Mouse (Mus musculus) A20 (cell line): ENCODE results near the gene Ilvbl.
"Not testable (repeated sequence)": the region's sequence is repeated elsewhere in the genome, so short reads cannot be mapped to it uniquely, and the experiment has no call there.

ENCODE experiments used
- DNase-seq: peaks from one replicate; pipeline ENCODE4 v3.0.0-alpha.2; 2011; ENCODE audit warnings: low read depth, low spot score

The Ilvbl gene

DNA sequence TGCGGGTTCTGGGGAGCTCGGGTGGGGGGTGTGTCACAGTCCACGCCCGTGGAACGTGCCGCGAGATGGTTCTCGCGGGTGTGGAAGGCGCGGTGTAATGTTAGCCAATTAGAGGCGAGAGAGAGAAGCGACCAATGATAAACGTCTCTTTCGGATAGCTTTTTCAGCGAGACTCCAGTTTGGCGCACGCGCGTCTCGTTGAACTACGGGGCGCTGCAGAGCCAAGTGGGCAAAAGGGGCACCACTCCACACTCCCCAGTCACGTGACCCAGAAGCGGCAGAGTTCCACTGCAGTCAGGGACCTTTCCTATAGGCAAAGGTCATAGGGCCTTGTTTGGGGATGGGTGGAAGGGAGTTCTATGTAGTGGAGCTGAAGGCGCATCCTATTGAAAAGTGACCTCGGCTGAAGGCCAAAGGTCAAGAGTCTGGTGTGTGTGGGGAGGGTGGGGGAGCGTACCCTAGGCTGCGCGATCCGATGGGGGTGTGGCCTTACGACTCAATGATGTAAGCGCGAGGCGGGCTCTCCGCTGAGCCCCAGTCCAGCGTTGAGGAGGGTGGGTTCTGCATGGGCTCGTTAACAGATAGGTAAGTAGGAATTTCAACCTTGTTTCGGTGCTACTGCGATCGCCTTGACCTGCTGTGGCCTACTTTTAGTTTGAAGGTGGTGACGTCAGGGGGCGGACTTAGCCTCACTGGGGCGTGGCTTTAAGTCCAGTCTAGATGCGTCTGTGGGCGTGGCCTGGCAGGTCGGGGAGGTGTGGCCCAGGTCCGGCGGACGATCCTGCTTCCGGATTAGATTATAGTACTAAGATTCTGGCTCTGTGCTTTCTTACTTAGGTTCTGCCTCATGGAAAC, at the start of gene Ilvbl:
Gene Ilvbl (plus strand): TSS at position 97 of the 855 bp plus-strand sequence.
- DNase-seq = peak; percentile 97

DNA sequence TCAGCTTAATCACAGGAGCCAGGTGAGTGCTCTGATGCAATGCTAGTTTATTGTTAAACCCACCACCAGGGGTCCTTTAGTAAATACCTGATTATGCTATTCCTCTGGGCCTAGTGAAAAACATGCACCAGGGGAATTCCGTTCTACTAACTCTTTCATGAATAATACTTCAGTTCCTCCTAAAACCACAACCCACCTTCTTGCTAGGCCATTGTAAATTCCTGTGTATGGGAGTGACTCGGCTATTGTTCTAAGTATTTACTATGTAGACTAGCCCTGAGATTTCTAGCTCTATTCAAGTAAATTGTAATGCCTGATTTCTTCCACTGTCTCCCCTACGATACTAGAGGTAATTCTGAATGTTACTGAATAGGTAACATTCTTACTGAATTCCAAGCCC, 49.1 kb upstream of the Ilvbl start:
- DNase-seq = not testable (repeated sequence)

DNA sequence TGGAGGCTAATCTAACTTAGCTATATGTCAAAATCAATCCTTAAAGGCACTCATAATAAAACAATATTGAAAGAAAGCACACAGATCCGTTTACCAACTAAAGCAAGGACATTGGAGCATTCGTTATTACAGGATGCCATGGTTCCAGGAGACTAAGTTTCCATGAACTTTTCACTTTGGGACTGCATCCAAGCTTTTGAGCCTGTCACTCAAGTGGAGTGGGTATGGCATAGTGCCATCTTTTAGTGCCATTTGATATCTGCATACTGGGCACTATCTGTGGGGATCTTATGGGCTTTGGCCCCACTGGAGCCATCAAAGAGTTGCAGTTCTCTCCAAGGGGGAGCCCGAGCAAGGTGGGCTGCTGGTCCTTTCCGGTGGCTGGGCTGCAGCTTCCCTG, 48.6 kb upstream of the Ilvbl start:
- DNase-seq = no peak

DNA sequence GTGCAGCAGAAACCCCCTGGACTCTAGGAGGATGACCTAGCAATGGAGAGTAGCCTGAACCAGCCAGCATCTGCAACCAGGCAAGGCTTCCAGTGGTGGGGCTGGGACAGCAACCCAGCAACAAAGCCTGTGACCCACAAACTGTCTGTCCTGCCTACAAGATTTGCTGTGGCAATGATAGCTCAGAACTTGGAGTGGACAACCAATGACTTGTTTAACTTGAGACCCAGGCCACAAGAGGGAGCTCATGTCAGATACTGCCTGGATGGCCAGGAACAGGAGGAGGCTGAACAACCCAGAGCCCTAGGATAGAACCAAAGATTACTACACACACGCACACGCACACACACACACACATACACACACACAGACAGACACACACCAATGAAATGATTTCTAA, 33.2 kb upstream of the Ilvbl start:
- DNase-seq = peak; percentile 23

DNA sequence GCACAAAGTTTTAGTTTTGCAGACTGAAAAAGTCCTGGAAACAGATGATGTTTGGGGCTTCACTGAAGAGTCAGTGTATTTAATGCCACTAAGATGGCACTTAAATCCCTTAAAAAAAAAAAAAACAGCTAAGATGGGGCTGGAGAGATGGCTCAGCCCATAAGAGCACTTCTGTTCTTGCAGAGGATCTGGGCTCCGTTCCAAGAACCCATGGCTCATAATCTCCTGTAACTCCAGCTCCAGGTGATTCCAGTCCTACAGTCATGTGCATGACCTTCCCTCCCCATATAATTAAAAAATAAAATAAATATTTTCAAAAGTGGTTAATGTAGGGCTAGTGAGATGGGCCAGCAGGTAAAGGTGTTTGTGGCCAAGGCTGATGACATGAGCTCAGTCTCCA, 9.1 kb upstream of the Ilvbl start:
- no peak for DNase-seq

DNA sequence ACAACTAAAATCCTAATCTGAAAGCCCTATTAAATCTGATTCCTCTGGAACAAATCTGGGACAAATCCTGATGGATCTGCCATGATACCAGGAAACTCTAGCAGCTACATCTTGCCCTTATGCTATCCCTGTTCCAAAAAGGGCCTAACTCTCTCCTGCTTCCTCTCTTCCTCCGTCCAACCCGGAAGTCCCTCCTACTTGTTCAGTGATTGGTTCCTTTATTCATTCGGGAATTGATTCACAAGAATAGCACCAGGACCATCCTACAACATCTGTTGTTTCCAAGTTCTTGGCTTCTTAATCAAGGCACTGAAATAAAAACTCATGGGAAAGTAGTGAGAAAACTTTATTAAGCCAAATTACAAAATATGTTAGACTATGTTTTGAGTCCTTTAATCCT, 5.0 kb upstream of the Ilvbl start:
- DNase-seq = no peak

DNA sequence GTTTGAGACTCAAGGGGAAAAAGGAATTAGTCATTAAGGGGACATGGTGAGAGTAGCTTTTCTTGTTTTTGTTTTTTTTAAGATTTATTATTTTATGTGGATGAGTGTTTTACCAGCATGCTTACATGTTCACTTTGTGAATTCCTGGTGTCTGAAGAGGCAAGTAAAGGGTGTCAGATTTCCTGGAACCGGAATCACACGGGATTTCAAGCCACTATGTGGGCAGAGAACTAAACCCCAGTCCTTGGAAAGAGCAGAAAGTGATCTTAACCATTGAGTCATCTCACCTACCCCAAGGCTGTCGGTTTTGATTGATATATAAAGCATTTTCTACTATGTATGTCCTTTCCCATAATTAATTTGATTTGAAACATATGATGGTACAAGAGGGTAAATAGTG, 4.5 kb upstream of the Ilvbl start:
- DNase-seq = no peak

DNA sequence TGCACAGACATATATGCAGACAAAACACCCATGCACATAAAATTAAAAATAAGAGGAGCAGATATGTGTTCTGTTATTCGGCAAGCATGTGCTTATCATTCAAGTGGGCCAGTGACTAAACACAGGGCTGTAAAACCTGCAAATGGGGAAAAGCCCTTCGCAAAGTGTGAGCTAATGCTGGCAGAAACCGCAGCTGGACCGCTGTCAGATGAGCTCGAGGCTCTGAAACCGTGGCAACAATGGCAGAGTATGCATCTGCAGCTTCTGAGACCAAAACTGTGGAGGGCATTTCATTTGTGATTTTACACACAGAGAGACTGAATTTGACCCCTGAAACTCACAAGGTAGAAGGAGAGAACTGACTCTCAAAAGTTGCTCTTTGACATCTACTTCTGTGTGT, 3.7 kb upstream of the Ilvbl start:
- peak; percentile 11 for DNase-seq

DNA sequence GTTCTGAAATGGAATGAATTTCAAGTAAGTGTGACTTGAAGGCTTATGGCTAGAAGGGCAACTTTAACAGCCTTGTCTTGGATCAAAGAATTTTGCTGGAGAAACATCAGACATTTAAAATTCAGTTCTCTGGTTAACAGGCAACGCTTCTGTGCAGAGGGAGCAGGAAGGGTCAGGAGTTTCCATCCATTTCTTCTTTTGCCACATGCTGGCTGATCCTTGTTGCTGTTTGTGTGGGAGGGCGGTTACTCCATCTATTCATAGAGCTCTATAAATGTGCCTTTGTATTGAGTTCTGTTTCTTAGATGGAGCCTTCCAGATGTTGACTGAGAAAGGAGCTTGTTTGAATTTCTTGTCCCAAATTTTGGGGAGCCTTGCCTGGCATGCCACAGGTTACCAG, 3.2 kb upstream of the Ilvbl start:
- no peak for DNase-seq

DNA sequence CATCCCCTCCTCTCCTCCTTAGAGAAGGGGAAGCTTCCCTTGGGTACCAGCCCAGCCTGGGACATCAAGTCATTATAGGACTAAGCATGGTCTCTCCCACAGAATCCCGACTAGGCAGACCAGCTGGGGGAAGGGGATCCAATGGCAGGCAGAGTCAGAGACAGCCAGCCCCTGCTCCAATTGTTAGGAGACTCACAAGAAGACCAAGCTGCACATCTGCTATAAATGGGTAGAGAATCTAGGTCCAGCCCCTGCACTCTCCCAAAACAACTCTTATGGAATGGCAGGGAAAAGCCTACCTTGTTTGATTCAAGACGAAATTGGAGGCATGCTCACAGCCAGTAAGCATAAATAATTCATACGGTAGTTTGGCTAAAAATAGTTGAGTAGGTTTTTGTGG, 920 bp upstream of the Ilvbl start:
- DNase-seq = no peak

DNA sequence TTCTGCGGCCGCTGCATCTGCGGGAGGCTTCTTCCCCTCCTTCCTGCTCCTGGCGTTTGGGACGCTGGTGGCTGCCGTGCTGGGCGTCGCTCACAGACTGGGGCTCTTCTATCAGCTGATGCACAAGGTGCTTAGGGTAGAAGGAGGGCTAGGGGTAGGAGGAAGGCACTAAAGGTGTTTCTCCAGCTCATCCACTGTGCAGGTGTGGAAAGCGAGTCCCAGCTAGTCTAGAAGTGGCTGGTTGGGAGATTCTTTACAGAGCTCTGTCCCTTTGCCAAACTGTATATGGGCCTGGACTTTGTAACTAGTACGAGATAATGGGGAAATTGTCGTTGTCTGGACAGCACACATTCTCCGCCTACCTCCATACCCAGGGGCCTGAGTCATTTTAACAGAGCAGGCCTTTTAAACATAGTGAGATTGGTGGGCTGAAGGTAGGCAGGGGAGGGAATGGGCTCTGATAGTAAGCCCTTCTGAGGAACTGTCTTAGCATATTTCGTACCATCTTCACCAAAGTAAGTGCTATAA, 1.0 kb downstream of the Ilvbl start:
- no peak for DNase-seq

DNA sequence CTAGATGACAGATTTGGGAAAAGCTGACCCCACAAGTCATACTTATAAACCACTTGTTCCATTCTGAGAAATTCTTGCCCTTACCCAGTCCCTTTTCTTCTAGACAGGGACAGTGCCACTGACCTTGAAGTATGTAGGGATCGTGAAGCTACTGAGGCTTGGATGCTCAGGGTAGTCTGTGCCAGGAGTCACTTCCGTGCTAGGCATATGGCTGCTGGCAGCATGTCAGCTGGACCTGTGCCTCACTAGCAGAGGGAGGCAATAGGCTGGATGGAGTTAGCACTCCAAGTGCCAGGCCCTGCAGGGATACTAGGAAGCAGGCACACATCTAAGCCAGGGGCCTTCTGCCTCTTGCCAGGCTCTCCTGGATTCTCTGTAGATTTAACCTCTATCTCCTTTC, 1.5 kb downstream of the Ilvbl start:
- no peak for DNase-seq

DNA sequence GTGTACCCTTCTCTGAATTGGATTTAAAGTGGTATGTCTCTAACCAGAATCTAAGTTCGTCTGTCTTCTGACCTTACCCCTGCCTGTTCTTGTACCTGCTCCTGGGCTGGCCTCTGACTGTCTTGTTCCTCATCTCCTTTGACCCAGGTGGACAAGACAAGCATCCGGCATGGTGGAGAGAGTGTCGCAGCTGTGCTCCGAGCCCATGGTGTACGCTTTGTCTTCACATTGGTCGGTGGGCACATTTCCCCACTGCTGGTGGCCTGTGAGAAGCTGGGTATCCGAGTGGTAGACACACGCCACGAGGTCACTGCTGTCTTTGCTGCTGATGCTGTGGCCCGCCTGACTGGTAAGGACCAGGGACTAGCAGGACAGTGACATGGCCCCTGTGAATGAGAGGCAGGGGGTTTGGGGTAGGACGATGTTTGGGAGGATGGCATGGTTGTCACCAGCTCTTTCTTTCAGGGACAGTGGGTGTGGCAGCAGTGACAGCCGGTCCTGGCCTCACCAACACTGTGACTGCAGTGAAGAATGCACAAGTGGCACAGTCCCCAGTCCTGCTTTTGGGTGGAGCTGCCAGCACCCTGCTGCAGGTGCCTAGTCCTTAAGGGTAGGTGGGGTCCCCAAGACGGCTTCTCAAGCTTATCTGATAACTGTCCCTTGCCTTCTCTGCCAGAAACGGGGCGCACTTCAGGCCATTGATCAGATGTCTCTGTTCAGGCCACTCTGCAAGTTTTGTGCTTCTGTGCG, 2.5 kb downstream of the Ilvbl start:
- DNase-seq = no peak

DNA sequence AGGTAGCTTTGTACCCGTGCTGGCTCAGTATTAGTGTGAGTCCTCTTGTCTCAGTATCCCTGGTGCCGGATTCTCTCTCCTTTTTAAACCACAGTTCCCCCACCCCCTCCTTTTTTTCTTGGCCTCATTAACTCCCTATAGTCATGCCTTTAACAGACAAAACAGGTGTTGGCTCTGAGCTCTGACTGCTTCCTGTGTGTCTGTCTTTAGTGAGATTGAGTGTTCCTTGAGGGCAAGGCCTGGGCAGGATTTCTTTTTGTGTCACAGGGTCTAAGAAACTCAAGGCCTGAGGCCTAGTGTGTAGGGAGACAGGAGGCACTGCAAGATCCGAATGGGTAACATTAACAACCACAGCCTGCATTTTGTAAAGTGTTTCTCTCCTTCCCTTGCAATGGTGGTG, 4.1 kb downstream of the Ilvbl start:
- no peak for DNase-seq

DNA sequence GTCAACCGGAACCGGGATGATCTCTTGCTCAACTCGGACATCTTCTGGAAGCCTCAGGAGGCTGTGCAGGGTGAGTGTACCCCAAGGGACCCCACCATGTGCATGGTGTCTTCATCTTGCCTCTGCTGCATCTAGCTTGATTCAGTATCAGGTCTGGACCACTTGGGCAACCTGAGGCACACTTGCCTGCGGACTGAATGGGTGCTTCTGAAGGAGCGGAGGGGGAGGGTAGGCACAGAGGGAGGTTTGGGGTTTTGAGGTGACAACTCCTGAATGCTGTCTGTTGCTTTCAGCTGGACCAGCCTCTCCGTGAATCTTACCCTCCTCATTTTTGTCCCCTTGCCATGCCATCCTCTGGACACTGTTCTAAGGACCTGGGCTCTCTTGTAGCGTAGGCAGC, 7.0 kb downstream of the Ilvbl start:
- no peak for DNase-seq

DNA sequence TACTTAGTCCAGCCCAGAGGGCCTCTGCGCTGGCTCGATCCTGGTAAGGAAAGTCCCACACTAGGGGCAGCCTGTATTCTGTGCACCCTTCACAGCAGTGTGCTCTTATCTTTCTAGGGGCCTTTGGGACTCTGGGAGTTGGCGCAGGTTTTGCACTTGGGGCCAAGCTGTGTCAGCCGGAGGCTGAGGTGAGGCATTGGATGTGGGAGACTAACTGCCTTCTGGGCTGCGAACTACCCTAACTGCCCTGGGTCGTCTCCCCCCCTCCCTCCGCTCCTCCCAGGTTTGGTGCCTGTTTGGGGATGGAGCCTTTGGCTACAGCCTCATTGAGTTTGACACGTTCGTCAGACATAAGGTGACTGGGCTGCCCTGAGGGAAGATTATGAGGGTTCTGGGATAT, 9.2 kb downstream of the Ilvbl start:
- DNase-seq = no peak

DNA sequence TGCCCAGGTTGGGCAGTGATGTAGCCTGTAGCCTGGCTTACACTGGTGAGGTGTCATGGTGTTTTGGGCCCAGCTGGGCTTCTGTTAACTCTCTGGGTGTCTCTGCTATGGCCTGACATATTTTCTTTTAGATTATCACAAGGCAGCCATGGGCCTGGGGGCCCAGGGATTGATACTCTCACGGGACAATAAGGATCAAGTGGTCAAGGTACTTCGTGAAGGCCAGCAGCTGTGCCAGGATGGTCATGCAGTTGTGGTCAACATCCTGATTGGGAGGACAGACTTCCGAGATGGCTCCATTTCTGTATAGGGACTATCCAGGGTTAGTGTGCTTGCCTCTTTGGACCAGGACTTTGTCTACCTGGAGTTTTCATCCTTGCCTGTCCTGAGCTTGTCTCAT, 9.8 kb downstream of the Ilvbl start:
- no peak for DNase-seq

DNA sequence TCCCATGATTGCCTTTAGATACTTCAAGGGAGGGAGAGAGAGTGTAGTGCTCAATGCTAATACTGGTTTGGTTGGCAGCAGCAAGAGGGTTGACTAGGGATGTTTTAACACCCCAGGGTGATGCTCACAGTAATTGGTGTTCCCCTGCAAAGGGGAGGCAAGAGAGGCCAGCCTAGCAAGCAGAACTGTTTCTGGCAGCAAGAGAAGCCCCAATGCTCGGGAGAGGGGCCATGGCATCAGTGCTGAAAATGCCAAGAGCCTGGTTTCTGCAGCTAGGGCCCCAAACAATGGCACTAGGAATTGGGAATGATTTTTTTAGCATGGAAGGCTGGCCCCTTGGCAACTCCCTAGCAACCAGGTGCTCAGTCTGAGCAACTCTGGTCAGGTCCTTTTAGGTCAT, 10.8 kb downstream of the Ilvbl start:
- no peak for DNase-seq

DNA sequence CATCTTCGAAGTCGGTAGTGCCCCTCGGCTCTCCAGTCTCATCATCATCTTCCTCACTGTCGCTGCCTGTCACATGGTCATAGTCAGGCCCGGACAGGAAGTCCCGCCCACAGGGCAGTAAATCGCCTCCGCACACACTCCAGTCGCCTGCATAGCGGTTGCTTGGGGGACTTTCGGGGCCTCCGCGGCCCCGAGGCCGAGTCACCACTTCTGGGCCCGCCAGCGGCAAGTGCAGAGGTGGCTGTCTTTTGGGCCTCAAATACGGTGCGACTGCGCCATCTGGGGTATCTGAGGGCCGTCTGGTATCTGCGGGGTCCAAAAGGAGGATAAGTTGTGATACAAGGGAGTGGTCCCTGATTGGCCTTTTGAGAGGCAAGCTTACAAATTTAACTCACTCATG, 11.5 kb downstream of the Ilvbl start:
- no peak for DNase-seq

DNA sequence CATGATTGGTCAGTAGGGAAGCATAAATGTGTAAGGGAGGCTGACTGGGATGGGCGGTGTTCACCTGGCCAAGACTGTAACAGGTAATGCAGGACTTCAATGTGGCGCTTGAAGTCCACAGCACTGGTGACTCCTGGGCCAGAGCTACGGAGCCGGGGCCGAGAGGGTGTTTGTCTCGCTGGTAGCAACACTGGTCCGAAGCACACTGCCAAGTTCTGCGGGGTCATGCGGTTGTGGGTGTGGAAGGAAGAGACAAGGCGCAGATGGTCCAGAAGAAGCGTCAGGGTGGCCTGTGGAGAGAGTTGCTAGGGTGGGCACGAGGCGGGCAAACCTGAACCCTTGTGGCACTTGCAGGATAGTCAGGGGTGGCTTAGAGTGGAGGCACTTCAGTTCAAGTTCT, 11.9 kb downstream of the Ilvbl start:
- DNase-seq = no peak

DNA sequence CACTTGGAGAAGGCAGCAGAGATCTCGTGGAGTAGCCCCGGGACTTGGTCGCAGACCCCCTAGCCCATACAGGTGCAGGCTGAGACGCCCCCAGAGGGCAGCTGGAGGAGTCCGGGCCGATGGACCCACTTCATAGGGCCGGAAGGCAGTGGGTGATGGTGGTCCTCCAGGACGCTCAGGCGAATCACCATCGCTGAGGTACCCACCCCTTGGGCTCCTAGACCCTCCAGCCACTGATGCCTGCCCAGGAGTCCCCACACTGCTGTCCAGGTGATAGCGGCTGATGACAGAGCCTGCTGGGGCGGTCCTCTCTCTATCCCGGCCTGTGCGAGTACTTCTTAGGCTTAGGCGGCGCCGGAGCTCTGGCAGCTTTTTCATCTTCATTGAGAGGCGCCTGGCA, 15.1 kb downstream of the Ilvbl start:
- no peak for DNase-seq

DNA sequence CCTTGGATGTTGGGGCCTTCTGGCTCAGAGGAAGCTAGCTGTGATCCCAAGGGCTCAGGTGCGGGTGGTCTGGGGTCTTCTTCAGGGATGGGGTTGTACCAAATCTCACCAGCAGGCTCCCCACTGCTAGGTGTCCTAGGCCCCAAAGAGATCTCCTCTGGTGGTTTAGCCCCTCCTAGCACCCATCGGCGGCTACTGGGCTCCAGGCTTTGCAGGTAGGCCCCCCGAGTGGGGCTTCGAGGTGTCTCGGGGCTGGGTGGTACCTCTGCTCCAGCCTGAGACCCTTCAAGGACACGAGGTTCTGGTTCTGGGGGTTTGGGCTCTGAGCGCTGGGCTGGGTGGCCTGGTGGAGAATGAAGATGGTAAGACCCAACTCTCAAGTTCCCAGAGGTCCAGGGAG, 15.8 kb downstream of the Ilvbl start:
- DNase-seq = no peak

DNA sequence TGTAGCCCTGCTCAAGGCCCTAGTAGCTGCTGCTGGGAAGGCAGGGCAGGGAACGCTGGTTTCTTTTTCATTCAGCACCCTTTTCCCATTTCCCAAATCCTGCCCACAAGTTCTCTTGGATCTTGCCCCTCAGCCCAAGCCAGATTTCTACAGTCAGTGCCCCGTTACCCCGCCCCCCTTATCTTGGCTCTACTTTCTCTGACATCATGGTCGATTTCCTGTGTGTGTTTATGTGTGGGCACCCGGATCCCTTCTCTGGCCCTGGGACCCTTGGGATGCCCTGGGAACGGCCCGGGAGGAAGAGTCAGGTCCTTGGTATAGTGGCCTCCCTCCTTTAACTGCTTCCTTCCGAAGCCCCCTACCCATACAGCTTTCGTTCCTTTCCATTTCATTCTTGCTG, 16.6 kb downstream of the Ilvbl start:
- DNase-seq = no peak
